Mouse (Mus musculus): ENCODE results near the gene Cdpf1. TPM values are rescaled to one million over a fixed set of nuclear protein-coding genes. Genes with fewer than 3 reads are reported as not detected.

Cdpf1 gene
- 10 to 100 TPM; 16.5 to 20.0 TPM for total RNA-seq (2021)
- long read RNA-seq, partial matches to known transcripts: 1 of 8 reads
- long read RNA-seq, other reads (novel, unspliced or antisense): 2 of 8 reads

DNA sequence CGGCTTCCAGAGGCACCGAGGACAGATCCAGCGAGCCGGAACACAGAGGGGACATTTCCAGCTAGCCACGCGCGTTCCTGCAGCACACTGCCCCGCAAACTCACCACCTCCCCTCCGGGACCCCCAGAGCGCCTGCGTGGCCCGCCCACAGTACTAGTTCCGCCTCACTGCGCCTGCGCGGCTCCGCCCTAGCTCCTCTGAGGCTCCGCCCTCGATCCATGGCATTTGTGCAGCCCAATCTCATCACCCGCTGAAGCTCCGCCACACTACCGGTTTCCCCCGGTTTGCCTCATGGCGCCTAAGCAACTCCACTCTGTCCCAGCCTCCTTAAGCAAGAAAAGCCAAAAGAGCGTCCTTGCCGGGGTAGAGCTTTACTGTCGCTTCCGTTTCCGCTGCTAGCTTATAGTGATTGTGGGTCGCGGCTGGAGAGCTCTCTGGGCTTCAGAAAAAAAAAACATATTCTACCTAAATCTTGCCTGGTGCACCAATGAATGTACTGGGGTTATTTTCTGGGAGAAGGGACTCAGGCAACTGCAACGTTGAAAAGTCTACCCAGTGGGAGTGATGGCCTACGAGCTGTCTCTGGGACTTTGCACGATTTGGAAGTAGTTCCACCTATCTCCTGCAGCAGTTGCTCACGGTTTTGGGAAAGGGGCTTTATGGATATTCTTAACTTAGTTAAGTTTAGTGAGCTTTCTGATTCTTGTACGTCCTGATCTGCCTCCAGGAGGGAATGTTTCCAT lies at the start of gene Cdpf1:
TSS of gene Cdpf1 (minus strand) at position 163 of the 743 bp plus-strand sequence.
- peak; percentile 98 to 99 for DNase-seq (ENCODE audit: low spot score in 2 of 2)

DNA sequence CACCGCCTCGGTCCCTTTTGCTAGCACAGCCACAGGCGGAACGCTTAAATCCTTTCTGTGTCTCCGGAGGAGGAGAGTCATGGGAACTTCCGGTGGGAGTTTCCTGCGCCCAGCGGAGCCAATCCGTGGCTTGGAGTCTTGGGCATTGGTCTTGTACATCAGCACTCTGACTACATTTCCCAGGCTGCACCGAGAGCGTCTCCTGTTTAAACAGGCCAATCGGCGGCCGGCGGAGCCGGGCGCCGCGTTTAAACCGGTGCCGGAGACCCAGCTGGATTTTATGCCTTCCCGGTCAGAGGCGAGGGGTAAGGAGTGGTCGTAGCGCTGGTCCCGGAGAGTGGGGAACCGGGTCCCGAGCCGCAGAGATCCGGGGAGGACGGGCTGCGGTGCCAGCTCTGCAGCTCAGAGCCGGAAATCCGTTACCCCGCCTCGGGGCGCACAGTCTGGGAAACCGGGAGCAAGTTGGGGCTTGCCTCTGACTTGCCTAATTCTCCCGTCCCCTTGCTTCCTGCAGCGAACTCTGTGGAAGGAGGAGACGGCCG lies 48.1 kb upstream of the Cdpf1 start, which contains the start of gene Gtse1:
TSS of gene Gtse1 (plus strand) at position 256 of the 542 bp plus-strand sequence.
- peak; percentile 94 to 97 for DNase-seq (ENCODE audit: low spot score in 2 of 2)

DNA sequence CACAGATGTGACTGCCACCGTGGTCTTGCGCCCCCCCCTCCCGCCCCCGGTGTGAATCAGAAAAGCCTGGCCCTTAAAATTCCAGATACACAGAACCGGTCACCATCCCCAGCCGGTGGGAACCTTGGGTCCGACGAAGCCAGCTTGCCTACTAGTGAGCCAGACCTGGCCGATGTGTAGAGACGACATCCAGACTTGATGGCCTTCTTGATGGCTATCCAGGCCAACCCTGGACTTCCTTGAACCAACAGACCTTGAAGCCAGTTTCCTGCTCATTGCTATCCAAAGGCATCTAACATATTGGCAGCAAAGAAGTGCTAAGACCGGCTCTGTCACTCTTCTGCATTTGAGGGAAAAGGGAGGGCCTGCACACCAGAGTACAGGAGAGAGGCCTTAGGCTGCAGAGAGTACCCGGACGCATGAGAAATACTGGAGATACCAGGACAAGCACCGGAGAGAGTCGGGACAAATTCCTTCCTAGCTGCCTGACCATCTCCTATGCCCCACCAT lies 47.5 kb upstream of the Cdpf1 start:
- no peak for DNase-seq (ENCODE audit: low spot score in 2 of 2)

DNA sequence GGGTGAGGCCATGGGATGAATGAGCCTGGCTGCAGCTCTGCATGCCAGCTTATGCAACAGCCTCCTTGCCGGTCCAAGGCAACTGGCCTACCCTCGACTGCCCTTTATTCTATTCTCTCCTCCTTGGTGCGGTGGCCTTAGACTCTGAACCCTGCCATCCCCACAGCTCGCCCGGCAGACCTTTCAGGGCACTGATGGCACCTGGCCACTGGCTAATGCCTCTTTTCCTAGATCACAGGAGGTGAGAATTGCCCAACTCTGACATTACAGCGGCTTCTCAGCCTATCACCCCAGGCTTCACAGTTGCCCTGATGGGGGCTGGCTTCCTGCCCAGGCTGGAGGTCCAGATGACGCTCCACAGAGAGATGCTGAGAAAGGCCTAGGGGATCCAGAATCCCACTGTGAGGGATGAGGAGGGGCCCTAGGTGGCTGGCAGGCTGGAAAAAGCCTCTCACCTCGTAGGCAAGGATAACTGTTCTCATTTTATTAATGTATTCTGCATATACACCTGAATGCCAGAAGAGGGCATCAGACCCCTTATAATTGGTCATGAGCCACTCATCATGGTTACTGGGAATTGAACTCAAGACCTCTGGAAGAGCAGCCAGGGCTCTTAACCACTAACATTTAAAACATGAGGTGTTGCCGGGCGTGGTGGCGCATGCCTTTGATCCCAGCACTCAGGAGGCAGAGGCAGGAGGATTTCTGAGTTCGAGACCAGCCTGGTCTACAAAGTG lies 40.3 kb upstream of the Cdpf1 start:
- DNase-seq (ENCODE audit: low spot score in 2 of 2): no peak

DNA sequence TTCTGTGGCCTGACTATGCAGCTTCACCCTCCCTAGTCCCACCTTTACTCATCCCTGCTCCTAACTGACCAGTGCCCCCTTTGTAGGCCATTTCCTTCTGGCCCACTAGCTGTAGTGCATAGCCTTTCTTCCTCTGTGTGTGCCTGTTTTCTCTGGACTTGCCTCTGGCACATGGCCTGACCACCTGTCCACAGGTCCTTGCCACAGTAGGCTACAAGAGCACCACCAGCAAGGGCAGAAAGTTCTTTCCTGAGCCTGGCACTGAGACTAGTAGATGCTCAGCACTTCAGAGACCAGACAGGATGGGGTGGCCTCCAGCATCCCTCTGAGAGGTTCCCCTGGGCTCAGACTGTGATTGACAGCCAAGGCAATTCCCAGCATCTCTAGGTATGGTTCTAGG lies 33.6 kb upstream of the Cdpf1 start:
- no peak for DNase-seq (ENCODE audit: low spot score in 2 of 2)

DNA sequence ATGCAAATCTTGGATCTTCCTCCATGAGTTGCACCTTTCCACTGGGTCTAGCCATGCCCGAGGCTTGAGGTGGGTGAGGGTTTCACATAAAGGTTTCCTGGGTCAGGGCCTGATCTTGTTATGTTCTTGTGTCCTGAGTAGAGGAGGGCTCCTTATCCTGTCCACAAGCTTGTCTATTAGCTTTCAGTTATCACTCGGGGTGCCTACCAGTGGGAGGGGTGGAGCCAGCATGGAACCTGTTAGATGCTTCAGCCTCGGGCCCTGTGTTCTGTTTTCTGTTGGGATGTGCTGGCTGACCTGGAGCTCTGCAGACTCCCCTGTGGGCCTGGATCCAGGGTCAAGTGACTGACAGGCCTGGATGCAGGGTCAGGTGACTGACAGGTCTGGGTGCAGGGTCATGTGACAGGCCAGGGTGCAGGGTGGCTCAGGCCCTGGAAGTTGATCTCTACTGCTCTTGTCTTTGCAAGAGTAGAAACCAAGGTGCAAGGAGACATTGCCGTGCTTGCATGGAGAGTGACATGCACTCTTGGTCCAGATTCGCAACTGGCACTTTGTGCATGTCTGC lies 30.4 kb upstream of the Cdpf1 start:
- no peak for DNase-seq (ENCODE audit: low spot score in 2 of 2)

DNA sequence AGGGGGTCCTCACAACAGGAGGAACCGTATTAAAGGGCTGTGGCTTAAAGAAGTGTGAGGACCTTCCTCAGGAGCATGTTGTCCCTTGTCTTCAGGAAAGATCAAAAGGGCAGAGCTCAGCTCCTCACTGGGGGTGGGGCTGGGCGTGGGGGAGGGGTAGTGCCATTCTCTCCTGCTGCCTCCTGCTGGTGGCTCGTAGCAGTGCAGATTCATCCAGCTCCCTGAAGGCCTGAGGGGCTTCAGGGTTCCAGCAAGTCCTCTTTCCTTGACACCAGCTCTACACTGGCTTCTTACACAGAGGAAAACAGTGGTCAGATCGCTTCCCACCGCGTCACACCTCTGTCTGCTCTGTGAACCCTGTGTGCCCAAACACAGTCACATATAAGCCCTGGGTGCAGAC lies 29.5 kb upstream of the Cdpf1 start:
- DNase-seq (ENCODE audit: low spot score in 2 of 2): no peak

DNA sequence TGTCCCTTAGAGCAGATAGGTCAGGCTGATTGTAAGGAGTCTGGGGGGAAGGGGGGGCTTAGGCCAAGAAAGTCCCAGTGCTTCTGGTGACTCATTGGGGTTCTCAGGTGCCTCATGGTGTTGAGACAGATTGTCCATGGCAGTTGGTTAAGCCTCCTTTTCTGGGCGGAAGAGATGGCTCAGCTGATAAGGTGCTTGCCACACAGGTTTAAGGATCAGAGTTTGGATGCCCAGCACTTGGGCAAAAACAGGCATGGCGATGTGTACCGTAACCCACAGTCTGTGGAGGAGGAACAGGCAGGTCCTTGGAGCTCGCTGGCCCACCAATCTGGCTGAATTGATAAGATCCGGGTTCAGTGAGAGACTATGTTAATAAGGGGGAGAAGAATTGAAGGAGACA lies 25.4 kb upstream of the Cdpf1 start:
- DNase-seq (ENCODE audit: low spot score in 2 of 2): no peak

DNA sequence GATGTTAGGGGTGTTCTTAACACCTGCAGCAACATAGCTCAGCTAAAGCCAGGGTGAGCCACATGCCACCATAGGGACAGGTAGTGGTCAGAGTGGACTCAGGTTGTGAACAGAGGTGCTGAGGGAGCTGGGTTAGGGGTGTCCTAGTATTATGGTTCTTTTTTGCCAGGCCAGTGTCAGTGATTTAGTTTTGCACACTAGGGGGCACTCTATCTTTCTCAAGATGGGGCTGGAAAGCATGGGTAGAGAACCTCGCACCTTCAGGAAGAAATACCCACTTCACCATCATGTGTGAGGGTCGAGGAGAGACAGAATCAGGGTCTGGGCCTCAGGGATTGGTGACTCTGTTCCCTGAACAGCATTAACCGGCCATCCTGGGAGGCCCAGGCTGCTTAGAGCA lies 23.8 kb upstream of the Cdpf1 start:
- DNase-seq (ENCODE audit: low spot score in 2 of 2): no peak

DNA sequence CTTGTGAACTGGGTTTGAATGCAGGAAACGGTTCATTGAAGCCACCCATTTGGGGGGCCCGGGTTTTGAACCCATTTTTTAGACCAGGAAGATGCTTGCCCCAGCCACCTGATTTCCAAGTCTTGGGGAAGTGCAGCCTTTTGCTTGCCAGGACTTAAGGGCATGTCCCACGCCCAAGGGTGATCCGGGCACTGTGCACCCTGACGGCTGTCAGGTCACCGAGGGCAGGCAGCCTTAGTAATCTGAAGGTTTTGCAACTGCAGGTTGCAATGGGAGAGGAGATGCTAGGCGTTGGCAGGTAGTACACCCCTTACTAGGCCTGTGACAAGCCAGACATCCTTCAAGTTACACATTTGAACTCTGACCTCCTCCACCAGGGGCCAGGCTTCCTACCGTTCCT lies 21.1 kb upstream of the Cdpf1 start:
- DNase-seq (ENCODE audit: low spot score in 2 of 2): no peak

DNA sequence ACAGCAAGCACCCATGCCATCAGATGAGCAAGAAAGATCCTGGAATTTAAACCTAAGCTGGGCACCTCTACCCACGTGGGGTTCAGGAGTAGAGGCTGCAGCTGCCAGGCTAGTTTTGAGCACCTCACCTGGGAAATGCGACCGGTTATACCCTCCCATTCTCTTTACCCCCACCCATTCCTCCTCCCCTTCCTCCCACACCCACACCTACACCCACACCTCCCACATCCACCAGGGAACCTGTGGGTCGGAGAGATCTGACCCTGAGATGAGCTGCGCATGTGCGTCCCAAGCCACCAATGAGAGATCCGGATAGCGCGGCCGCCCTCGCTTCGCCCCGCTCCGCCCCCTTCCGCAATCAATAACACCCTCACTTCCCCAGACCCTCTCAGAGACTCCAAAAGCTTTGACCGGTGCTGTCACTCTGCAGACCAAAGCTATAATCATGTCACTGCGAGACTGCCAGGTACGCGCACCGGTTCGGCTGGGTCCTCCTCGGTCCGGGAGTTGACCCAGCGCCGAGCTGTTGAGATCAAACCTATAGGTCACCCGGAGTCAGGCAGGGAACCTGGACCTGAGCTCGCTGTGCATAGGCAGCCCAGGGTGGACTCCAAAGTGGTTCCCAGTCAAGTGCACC lies 20.6 kb upstream of the Cdpf1 start, which contains the start of gene Ttc38:
TSS of gene Ttc38 (plus strand) at position 353 of the 637 bp plus-strand sequence.
- DNase-seq (ENCODE audit: low spot score in 2 of 2): peak; percentile 71 to 92

DNA sequence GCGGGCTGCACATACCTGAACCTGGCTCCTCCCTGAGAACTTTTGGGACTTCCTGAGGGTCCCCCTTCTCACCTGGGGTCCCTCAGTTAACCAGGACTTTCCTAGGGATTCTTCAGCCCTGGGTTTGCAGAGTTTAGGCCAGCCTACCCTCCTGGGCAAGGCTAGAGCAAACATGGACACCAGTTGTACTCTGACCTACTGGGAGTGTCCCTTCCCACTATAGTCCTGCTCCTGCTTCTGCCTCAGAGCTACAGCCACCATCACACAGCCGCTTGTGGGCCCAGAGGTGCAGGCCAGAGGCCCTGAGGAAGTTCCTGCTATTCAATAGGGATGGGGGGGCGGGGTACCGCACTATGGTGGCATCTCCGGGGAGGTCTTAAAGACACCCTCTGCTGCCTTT lies 18.0 kb upstream of the Cdpf1 start:
- DNase-seq (ENCODE audit: low spot score in 2 of 2): no peak

DNA sequence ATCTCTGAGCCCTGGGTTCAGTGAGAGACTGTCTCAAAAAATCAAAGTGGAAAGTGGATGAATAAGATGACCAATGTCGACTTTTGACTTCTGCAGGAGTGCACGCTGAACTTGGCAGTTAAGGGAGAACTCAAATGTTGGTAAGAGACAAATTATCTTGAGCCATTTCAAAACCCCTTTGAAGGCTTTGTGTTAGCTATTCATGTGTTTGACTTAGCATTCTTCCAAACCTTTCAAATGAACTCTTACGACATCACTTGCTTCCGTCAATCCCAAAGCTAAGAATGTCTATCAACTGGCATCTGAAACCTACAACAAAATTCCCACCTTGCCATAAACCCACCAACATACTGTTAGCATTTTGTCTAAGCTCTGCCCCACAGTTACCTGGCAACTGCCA lies 16.6 kb upstream of the Cdpf1 start:
- DNase-seq (ENCODE audit: low spot score in 2 of 2): no peak

DNA sequence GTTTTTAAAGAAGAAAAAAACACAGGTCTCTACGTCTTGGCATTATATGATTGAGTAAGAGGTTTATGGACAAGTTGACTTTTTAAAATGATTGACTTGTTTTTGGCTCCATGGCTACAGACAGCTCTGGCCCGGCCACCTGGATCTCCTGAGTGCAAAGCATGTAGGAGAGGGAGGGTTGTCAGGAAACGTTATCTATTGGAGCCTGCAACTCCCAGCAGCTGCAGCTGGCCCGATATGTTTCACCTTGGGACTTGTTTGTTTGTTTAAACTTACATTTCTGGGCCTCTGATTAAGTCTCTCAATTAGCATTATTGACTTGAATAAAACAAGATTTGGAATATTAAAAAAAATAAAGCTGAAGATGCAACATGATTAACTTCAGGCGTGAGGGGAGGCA lies 15.2 kb upstream of the Cdpf1 start:
- no peak for DNase-seq (ENCODE audit: low spot score in 2 of 2)

DNA sequence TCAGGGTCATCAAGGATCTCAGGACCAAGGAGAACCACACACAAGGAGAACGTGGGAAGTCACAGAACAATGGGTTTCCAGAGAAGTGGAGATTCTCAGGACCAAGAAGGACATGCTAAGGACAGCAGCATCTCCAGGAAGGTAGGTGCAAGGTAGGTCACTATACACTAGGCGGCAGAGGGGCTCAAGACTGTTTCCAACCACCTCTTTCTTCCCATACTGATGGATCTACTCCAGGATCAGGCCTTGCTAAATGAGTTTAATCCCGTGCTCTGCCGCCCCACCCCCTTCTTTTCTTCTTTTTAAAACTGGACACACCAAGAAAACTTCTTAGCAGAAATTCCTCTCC lies 10.5 kb upstream of the Cdpf1 start:
- no peak for DNase-seq (ENCODE audit: low spot score in 2 of 2)

DNA sequence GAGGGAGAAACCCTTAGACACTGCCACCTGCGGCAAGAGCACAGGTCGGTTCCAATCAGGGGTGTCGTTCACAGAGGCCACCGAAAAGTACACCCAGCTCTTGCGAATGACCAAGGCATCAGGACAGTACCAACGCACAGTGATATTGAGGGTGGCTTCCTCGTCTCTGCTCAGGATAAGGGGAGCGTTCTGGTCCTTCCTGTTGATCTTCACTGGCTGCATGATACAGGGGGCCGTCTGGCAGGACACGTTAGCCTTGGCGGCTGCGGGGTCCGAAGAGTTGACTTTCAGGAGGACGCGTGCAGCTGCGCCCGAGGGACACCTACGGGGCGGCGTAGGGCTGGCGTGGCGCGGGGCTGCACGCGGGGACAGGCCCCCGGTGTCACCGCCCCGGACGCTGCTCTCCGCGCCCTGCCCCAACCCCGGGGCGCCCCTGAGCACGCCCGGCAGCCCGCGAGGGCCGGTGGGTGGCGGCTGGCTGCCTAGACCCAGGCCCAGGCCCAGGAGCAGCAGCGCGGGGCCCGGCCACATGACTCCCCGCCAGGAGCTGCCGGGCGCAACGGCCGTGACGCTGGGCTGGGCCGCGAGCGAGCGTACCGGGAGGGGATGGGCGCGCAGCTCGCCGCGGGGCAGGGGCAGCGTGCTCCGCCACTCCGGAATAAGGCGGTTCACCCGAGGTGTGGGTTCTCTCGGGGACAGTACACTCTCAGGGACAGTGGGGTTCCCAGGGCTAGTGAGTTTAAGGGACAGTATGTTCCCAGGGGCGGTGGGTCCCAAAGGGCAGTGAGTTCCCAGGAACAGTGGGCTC lies 9.9 kb upstream of the Cdpf1 start, which contains the start of gene Pkdrej:
TSS of gene Pkdrej (minus strand) at position 532 of the 808 bp plus-strand sequence.
- no peak for DNase-seq (ENCODE audit: low spot score in 2 of 2)

DNA sequence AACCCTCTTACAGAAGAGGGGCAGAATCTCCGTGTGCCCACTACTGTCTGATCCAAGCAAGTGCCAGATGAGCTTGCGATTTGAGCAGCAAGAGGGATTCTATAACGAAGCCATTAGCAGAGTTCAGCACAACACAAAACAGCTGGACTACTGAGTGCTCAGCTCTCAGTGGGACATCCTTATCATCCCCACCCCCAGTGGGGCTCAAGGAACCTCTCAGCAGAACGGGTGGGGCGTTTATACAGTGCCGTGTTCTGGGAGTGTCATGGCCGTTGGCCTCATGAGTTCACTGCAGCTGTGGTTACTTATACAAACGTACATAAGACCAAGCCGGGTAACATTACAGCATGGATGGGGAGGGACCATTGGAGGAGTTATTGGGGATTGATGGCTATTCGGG lies 1.9 kb upstream of the Cdpf1 start:
- no peak for DNase-seq (ENCODE audit: low spot score in 2 of 2)

DNA sequence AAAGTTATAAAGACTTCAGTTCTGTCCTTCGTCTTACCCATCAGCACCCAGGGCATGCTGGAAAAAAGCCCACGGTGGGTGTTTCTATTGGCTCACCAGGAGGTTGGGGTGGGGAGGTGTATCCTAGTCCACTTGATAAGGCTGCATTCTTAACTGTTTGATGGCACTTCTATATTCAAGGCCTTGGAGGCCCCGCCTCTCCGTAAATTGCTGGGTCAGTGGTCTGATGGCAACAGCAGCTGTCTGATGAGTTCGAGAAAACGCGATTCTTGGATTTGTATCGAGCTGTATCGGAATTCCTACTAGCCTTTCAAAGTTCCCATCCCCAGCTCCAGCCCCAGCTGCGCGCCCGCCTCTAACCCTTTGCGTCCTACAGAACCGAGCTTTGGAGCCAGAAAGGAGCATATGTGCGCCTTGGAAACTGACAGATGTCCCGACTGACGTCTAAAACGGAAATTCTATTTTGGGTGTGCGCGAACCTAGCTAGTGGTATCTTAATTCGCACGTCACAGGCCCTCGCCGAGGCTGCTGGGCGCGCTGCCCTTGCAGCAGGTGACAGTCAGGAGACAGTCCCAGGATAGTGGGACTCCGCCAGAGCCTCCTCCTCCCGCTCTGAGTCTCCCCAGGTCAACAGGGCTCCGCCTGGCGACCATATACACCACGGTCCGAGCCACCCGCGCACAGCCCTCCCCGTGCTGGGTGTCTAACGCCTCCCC lies 533 bp downstream of the Cdpf1 start:
- DNase-seq (ENCODE audit: low spot score in 2 of 2): peak; percentile 87 to 95

DNA sequence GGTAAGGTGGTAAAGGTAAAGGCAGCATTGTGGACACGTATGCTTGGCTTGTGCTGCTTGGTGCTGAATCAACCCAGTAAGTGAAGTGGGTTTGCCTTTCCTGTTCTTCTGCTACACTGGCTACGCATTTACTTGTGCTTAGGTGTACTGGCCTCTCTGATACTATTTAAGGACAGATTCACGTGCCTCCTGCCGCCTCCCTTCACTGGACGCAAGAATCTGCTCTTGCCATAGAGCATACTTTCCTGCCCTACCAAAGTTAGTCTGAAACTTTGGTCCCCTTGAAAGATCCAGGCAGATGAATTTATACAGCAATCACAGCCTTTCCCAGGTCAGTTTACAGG lies 1.1 kb downstream of the Cdpf1 start:
- DNase-seq (ENCODE audit: low spot score in 2 of 2): no peak

DNA sequence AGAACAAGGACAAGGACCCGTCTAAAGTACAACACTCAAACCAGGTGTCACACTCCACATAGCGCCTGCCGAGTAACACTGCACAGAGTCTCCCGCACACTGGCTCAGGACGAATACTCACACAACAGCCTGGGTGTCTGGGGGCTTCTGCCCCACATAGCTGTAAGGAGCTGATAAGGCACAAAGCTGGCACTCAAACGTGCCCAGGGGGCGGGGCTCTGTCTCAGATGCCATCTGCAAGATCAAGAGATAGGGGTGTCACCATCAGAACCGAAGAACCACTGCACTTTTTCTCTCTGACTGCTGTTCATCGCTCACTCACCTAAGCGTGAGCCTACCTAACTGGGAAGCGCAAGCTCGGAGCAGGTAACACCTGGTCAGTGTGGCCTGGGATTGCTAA lies 2.4 kb downstream of the Cdpf1 start:
- no peak for DNase-seq (ENCODE audit: low spot score in 2 of 2)

Data from layer of hippocampus, adult 18-20 months (tissue).